Mouse (Mus musculus) neural tube, postnatal 0 days (tissue): ENCODE data around the gene Gm10220. TPM values are rescaled to one million over a fixed set of nuclear protein-coding genes. Genes with fewer than 3 reads are reported as not detected.

Experiments
- polyA plus RNA-seq: library from polyadenylated mRNA; unstranded; fragments of >200 nt; fragmentation: Nextera tagmentation; extraction: Ambion mirVana; gene quantifications from 2 replicates; pipeline ENCODE4 v1.2.1, GENCODE M21; 2015

Gene Gm10220
- polyA plus RNA-seq = not detected in 2 replicates

DNA sequence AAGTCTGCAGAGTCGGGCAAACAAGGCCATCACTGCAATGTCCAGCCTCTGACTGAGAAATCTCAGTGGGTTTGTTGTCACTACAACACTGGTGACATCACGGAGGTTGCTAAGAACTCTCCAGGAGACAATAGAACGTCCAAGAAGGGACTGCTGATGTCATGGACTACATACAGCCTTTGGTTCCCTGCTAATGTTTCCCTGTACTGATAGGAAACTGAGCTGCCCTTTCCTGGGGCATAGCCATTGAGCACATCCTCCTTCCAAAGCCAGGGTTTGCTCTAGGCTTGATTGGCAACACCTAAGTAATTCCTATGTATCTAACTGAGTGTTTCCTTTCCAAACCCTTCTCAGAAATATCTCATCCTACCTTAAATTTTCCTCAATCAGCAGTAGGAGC, at the start of gene Gm10220:
Gene Gm10220, minus strand, starts transcription at position 101 of the 400 bp plus-strand sequence.

DNA sequence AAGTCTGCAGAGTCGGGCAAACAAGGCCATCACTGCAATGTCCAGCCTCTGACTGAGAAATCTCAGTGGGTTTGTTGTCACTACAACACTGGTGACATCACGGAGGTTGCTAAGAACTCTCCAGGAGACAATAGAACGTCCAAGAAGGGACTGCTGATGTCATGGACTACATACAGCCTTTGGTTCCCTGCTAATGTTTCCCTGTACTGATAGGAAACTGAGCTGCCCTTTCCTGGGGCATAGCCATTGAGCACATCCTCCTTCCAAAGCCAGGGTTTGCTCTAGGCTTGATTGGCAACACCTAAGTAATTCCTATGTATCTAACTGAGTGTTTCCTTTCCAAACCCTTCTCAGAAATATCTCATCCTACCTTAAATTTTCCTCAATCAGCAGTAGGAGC, 16.0 kb downstream of the Gm10220 start, which contains the start of gene 5031410I06Rik:
Gene 5031410I06Rik, minus strand, starts transcription at position 101 of the 400 bp plus-strand sequence.

DNA sequence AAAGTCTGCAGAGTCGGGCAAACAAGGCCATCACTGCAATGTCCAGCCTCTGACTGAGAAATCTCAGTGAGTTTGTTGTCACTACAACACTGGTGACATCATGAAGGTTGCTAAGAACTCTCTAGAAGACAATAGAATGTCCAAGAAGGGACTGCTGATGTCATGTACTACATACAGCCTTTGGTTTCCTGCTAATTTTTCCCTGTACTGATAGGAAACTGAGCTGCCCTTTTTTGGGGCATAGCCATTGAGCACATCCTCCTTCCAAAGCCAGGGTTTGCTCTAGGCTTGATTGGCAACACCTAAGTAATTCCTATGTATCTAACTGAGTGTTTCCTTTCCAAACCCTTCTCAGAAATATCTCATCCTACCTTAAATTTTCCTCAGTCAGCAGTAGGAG, 32.0 kb downstream of the Gm10220 start, which contains the start of gene Gm10471:
Gene Gm10471, minus strand, starts transcription at position 101 of the 400 bp plus-strand sequence.

Other genes starting within 250 kb of the Gm10220 start
- gene Gm21663, start 179.0 kb downstream of the Gm10220 start, polyA plus RNA-seq = 0.17 TPM in 2 replicates
- gene Gm21671, start 167.0 kb downstream of the Gm10220 start, polyA plus RNA-seq = 0.45 and 0.47 TPM in 2 replicates
- gene Gm21680, start 148.8 kb downstream of the Gm10220 start, polyA plus RNA-seq = 0.26 and 0.36 TPM in 2 replicates
- gene Gm21698, start 132.8 kb downstream of the Gm10220 start, polyA plus RNA-seq = 0.52 and 0.59 TPM in 2 replicates
- 0.48 and 0.70 TPM in 2 replicates for gene Gm1979, start 116.6 kb downstream of the Gm10220 start, polyA plus RNA-seq
- gene Gm5862, start 98.5 kb downstream of the Gm10220 start, polyA plus RNA-seq = 0.12 and 0.19 TPM in 2 replicates
- gene Speer4a, start 81.9 kb downstream of the Gm10220 start, polyA plus RNA-seq = 0.26 and 0.34 TPM in 2 replicates
- 0.37 and 0.55 TPM in 2 replicates for gene Gm7347, start 62.8 kb downstream of the Gm10220 start, polyA plus RNA-seq
- gene Gm10471, start 32.1 kb downstream of the Gm10220 start, polyA plus RNA-seq = 0.25 TPM in 2 replicates
- 0.15 TPM in 1 of 2 replicates, not detected in the other for gene 5031410I06Rik, start 16.1 kb downstream of the Gm10220 start, polyA plus RNA-seq
- gene Gm7361, start 136.3 kb upstream of the Gm10220 start, polyA plus RNA-seq = 0.49 and 0.79 TPM in 2 replicates